Mouse (Mus musculus): ENCODE measurements around the gene Tbc1d24.

- no peak for TF ChIP-seq CTCF (IDR thresholded peaks at IDR 0.05; ENCODE audit: extremely low read depth, insufficient read depth, low read length)
- no peak for TF ChIP-seq POLR2A (IDR thresholded peaks at IDR 0.05; ENCODE audit: extremely low read depth, insufficient read depth, low read length)
Measured at GRCm38 (mm10) chr17:24192848-24193247, 12.5 kb downstream of the Tbc1d24 start.

All from cortical plate, adult 2 months (tissue).